Mouse (Mus musculus) cerebellum, adult 2 months (tissue): ENCODE measurements around the gene Dnah12. TPM values are rescaled to one million over a fixed set of nuclear protein-coding genes. Genes with fewer than 3 reads are reported as not detected.
"Not testable (repeated sequence)": the region's sequence is repeated elsewhere in the genome, so short reads cannot be mapped to it uniquely, and the experiment has no call there.

Experiments
- DNase-seq, 2 experiments: peaks; one replicate each; pipeline ENCODE4 v3.0.0; 2021
- H3K27ac ChIP-seq: fragments of 200-500 bp; 2 replicates; pipeline ENCODE4 v1.5.1; 2012; ENCODE audit warnings: low read length, control low read depth, inconsistent platforms; ENCODE audit not compliant: insufficient read depth
- H3K27me3 ChIP-seq: fragments of 200-500 bp; 2 replicates; pipeline ENCODE4 v1.6.1; 2012; ENCODE audit warnings: inconsistent platforms, mild to moderate bottlenecking, low read length, moderate library complexity; ENCODE audit not compliant: control insufficient read depth, insufficient read depth
- H3K4me1 ChIP-seq: fragments of 200-500 bp; 2 replicates; pipeline ENCODE4 v1.6.1; 2011; ENCODE audit warnings: low read length; ENCODE audit not compliant: control insufficient read depth, insufficient read depth
- H3K4me3 ChIP-seq: fragments of 200-500 bp; replicated peaks from 2 replicates; pipeline ENCODE3; 2011; ENCODE audit warnings: mild to moderate bottlenecking, low read depth, low read length, control low read depth; ENCODE audit not compliant: insufficient read depth
- CTCF ChIP-seq: fragments of 200-500 bp; IDR thresholded peaks from 2 replicates; pipeline ENCODE4 v1.5.1; 2011; ENCODE audit warnings: low read depth, mild to moderate bottlenecking, control low read depth, low read length, moderate library complexity, borderline replicate concordance; ENCODE audit not compliant: insufficient read depth
- POLR2A ChIP-seq: fragments of 200-500 bp; IDR thresholded peaks from 2 replicates; pipeline ENCODE4 v1.6.1; 2011; ENCODE audit warnings: low read length, control low read depth, borderline replicate concordance; ENCODE audit not compliant: insufficient read depth
- WGBS: fragments of 180-500 bp; shearing (Covaris S2); methylation state at CpG from one replicate; pipeline ENCODE4 v1.1.7; 2018; 5-methylcytosine and 5-hydroxymethylcytosine counted together
- polyA plus RNA-seq: library from polyadenylated mRNA; depleted of rRNA; stranded (reverse); fragments of >200 nt; gene quantifications from 2 replicates; pipeline ENCODE4 v1.2.3, GENCODE M21; 2012

Dnah12 gene
- polyA plus RNA-seq, 1 experiment = 0.08 TPM

GRCm38 (mm10) chr14:26675791-26676190 lies 17.3 kb upstream of the Dnah12 start:
- TF ChIP-seq CTCF = no peak
- no peak for TF ChIP-seq POLR2A
- WGBS = 76% methylated on average over 5 of the region's 5 CpGs
- no peaks in the 10 kb centered on the region for H3K4me1 ChIP-seq
- H3K4me3 ChIP-seq = no peak overlapping the region
- no peak for DNase-seq
- H3K27ac ChIP-seq = no peak overlapping the region
- no peaks in the 10 kb centered on the region for H3K27me3 ChIP-seq

- no peak overlapping the region for H3K4me3 ChIP-seq
- DNase-seq = no peak
- H3K4me1 ChIP-seq = no peaks in the 10 kb centered on the region
- TF ChIP-seq CTCF = no peak
- no peak for TF ChIP-seq POLR2A
- 60% methylated on average over 2 of the region's 2 CpGs for WGBS
- no peaks in the 10 kb centered on the region for H3K27me3 ChIP-seq
- H3K27ac ChIP-seq = no peak overlapping the region
Observed at GRCm38 (mm10) chr14:26690727-26691126, 2.3 kb upstream of the Dnah12 start.

GRCm38 (mm10) chr14:26691363-26691762 lies 1.7 kb upstream of the Dnah12 start:
- no peak for TF ChIP-seq POLR2A
- no peak for TF ChIP-seq CTCF
- Histone ChIP-seq H3K4me3 (no peak overlapping the region), H3K27ac (no peak overlapping the region), H3K4me1 (no peaks in the 10 kb centered on the region), H3K27me3 (no peaks in the 10 kb centered on the region)
- DNase-seq = no peak
- WGBS = 34% methylated on average over 2 of the region's 2 CpGs

GRCm38 (mm10) chr14:26697912-26698311 lies 4.8 kb downstream of the Dnah12 start:
- H3K4me3 ChIP-seq = no peak overlapping the region
- TF ChIP-seq POLR2A (no peak), CTCF (no peak)
- no peak overlapping the region for H3K27ac ChIP-seq
- no peaks in the 10 kb centered on the region for H3K4me1 ChIP-seq
- no peaks in the 10 kb centered on the region for H3K27me3 ChIP-seq
- DNase-seq = no peak

GRCm38 (mm10) chr14:26705246-26705645 lies 12.2 kb downstream of the Dnah12 start:
- H3K4me3 ChIP-seq, H3K27ac ChIP-seq, H3K27me3 ChIP-seq, DNase-seq, H3K4me1 ChIP-seq: not testable (repeated sequence)
- 80% methylated on average over 5 of the region's 5 CpGs for WGBS

- not testable (repeated sequence) for H3K27ac ChIP-seq, H3K4me3 ChIP-seq, H3K4me1 ChIP-seq, H3K27me3 ChIP-seq, DNase-seq
- WGBS = 79% methylated on average over 2 of the region's 2 CpGs
Observed at GRCm38 (mm10) chr14:26719696-26720095, 26.6 kb downstream of the Dnah12 start.

GRCm38 (mm10) chr14:26724898-26725297 lies 31.8 kb downstream of the Dnah12 start:
- H3K27ac ChIP-seq = no peak overlapping the region
- TF ChIP-seq POLR2A (no peak), CTCF (no peak)

GRCm38 (mm10) chr14:26758566-26758965 lies 65.5 kb downstream of the Dnah12 start:
- DNase-seq = no peak
- Histone ChIP-seq H3K27me3 (no peaks in the 10 kb centered on the region), H3K27ac (no peak overlapping the region), H3K4me3 (no peak overlapping the region), H3K4me1 (no peaks in the 10 kb centered on the region)
- TF ChIP-seq CTCF (no peak), POLR2A (no peak)
- 78% methylated on average over 8 of the region's 8 CpGs for WGBS

More at GRCm38 (mm10) chr14:26724898-26725297, 31.8 kb downstream of the Dnah12 start:
- no peak for DNase-seq
- Histone ChIP-seq H3K4me1 (no peaks in the 10 kb centered on the region), H3K4me3 (no peak overlapping the region), H3K27me3 (no peaks in the 10 kb centered on the region)
- 91% methylated on average over 3 of the region's 3 CpGs for WGBS

GRCm38 (mm10) chr14:26764827-26765226 lies 71.8 kb downstream of the Dnah12 start:
- no peaks in the 10 kb centered on the region for H3K27me3 ChIP-seq
- no peak overlapping the region for H3K4me3 ChIP-seq
- TF ChIP-seq CTCF (no peak), POLR2A (no peak)
- H3K4me1 ChIP-seq = no peaks in the 10 kb centered on the region
- no peak overlapping the region for H3K27ac ChIP-seq
- WGBS = 90% methylated on average over 6 of the region's 6 CpGs
- no peak for DNase-seq
